In the genomic region with DNA sequence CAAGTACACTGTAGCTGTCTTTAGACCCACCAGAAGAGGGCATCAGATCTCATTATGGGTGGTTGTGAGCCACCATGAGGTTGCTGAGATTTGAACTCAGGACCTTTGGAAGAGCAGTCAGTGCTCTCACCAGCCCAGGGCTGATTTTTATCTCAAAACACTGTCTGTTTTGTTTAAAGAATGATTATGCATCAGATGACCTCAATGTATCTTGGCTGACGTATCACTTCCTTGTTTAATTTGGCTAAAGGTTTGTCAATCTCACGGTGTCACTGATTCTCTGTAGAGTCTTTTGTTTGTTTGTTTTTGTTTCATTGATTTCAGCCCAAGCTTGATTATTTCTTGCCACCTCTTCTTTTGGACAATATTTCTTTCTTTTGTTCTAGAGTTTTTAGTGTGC, we compare ENCODE assay signal across 18 mouse cellular contexts. TPM values are rescaled to one million over a fixed set of nuclear protein-coding genes. Genes with fewer than 3 reads are reported as not detected.
"Had no signal": no experiment of that assay in that cellular context is flagged by ENCODE, and none has a peak within 500 bp of the region (broad histone marks: within the 10 kb centered on the region; RNA-seq: fewer than 3 reads in every experiment).

No protein-coding gene starts in this region.

- H3K4me1 ChIP-seq: neural tube, embryonic 12.5 days; stomach, embryonic 15.5 days had no signal

- H3K27me3 ChIP-seq: midbrain, embryonic 13.5 days; midbrain, embryonic 15.5 days; neural tube, embryonic 12.5 days; stomach, embryonic 15.5 days had no signal

- H3K4me2 ChIP-seq: lung, embryonic 14.5 days; midbrain, embryonic 11.5 days; midbrain, embryonic 13.5 days; midbrain, embryonic 15.5 days; neural tube, embryonic 12.5 days; stomach, embryonic 15.5 days had no signal

- H3K36me3 ChIP-seq: midbrain, embryonic 13.5 days; midbrain, embryonic 15.5 days; neural tube, embryonic 12.5 days; stomach, embryonic 15.5 days had no signal

- H3K27ac ChIP-seq: midbrain, embryonic 13.5 days; midbrain, embryonic 15.5 days; neural tube, embryonic 12.5 days; stomach, embryonic 15.5 days; stomach, postnatal 0 days had no signal

- H3K9ac ChIP-seq: lung, embryonic 14.5 days; midbrain, embryonic 13.5 days; midbrain, embryonic 15.5 days; neural tube, embryonic 12.5 days; stomach, embryonic 15.5 days had no signal

- H3K9me3 ChIP-seq: midbrain, embryonic 13.5 days; midbrain, embryonic 15.5 days; neural tube, embryonic 12.5 days; stomach, embryonic 15.5 days had no signal

- ATAC-seq: midbrain, embryonic 13.5 days; midbrain, embryonic 15.5 days had no signal

- DNase-seq: lung, embryonic 14.5 days; lung, postnatal 10 days; lung, postnatal 4 days; right cerebral cortex, postnatal 14 days; thymus, adult 2 months; thymus, postnatal 25 days; thymus, postnatal 4 days had no signal

- H3K4me3 ChIP-seq: midbrain, embryonic 13.5 days; midbrain, embryonic 15.5 days; neural tube, embryonic 12.5 days; stomach, embryonic 15.5 days had no signal

RNA-seq across cellular contexts. Expression of gene Zfp872, which starts 36.9 kb away (rescaled TPM):
- total RNA-seq: megakaryocyte, adult 5-6 weeks; megakaryocyte-erythroid progenitor cell, adult 5-6 weeks; monocyte, adult 5-6 weeks; neutrophil, adult 5-6 weeks had no signal
- polyA plus RNA-seq: spleen, adult 2 months had no signal

RNA-seq across cellular contexts. Expression of gene Cnn1, which starts 51.9 kb away (rescaled TPM):
- total RNA-seq: megakaryocyte, adult 5-6 weeks; megakaryocyte-erythroid progenitor cell, adult 5-6 weeks; monocyte, adult 5-6 weeks; neutrophil, adult 5-6 weeks had no signal
